Mouse (Mus musculus) midbrain, embryonic 10.5 days (tissue): ENCODE measurements around the gene Rfx3. TPM values are rescaled to one million over a fixed set of nuclear protein-coding genes. Genes with fewer than 3 reads are reported as not detected.

Experiments used
- DNase-seq: peaks from one replicate; pipeline ENCODE4 v3.0.0-alpha.2; 2017; ENCODE audit warnings: low spot score
- H3K27ac ChIP-seq: fragments of 300-500 bp; sonication (generic); replicated peaks from 2 replicates; pipeline ENCODE4 v1.5.1; 2016; ENCODE audit warnings: mild to moderate bottlenecking
- H3K27me3 ChIP-seq: fragments of 300-500 bp; sonication (generic); 2 replicates; pipeline ENCODE4 v1.6.1; 2016; ENCODE audit warnings: low read depth, mild to moderate bottlenecking; ENCODE audit not compliant: poor library complexity, severe bottlenecking
- H3K36me3 ChIP-seq: fragments of 300-500 bp; sonication (generic); 2 replicates; pipeline ENCODE4 v1.6.1; 2016; ENCODE audit warnings: mild to moderate bottlenecking, moderate library complexity
- H3K4me1 ChIP-seq: fragments of 300-500 bp; sonication (generic); 2 replicates; pipeline ENCODE4 v1.6.1; 2016
- H3K4me3 ChIP-seq: fragments of 300-500 bp; sonication (generic); 2 replicates; pipeline ENCODE4 v1.5.1; 2016; ENCODE audit warnings: mild to moderate bottlenecking, moderate library complexity
- H3K9me3 ChIP-seq: fragments of 300-500 bp; sonication (generic); replicated peaks from 2 replicates; pipeline ENCODE4 v1.6.1; 2016; ENCODE audit warnings: mild to moderate bottlenecking
- WGBS: fragments of 180-500 bp; shearing (Covaris S2); methylation state at CpG from one replicate; pipeline ENCODE4 v1.1.7; 2016; 5-methylcytosine and 5-hydroxymethylcytosine counted together
- polyA plus RNA-seq: library from polyadenylated mRNA; unstranded; fragments of >200 nt; fragmentation: Nextera tagmentation; extraction: Ambion mirVana; gene quantifications from 2 replicates; pipeline ENCODE4 v1.2.1, GENCODE M21; 2016

Gene Rfx3
- polyA plus RNA-seq, 1 experiment from 2014 or later: 25.3 TPM

- H3K4me3 ChIP-seq: no peak overlapping the region
- DNase-seq: no peak
- no peaks in the 10 kb centered on the region for H3K9me3 ChIP-seq
- H3K4me1 ChIP-seq: peaks cover 49% of the 10 kb centered on the region
- H3K27ac ChIP-seq: no peak overlapping the region
- WGBS: 93% methylated on average over 7 of the region's 7 CpGs
- H3K27me3 ChIP-seq: peaks cover 18% of the 10 kb centered on the region; the same call in 1 of the 2 replicates
- H3K36me3 ChIP-seq: no peaks in the 10 kb centered on the region
These were observed 18.2 kb downstream of the Rfx3 start for GRCm38 (mm10) chr19:27992800-27993199.

GRCm38 (mm10) chr19:27988746-27989145 lies 22.2 kb downstream of the Rfx3 start:
- Histone ChIP-seq H3K4me1 (peaks cover 61% of the 10 kb centered on the region), H3K36me3 (no peaks in the 10 kb centered on the region), H3K27me3 (peaks cover 18% of the 10 kb centered on the region; the same call in 1 of the 2 replicates), H3K27ac (no peak overlapping the region), H3K9me3 (no peaks in the 10 kb centered on the region), H3K4me3 (no peak overlapping the region)
- peak; percentile 66 for DNase-seq
- WGBS: 21% methylated on average over 3 of the region's 3 CpGs

GRCm38 (mm10) chr19:27967590-27967989 lies 43.4 kb downstream of the Rfx3 start:
- peaks cover 29% of the 10 kb centered on the region for H3K36me3 ChIP-seq
- no peak overlapping the region for H3K4me3 ChIP-seq
- 85% methylated on average over 3 of the region's 3 CpGs for WGBS
- peaks cover 7% of the 10 kb centered on the region; the same call in 1 of the 2 replicates for H3K9me3 ChIP-seq
- no peaks in the 10 kb centered on the region for H3K27me3 ChIP-seq
- H3K4me1 ChIP-seq: no peaks in the 10 kb centered on the region
- no peak for DNase-seq
- H3K27ac ChIP-seq: no peak overlapping the region

GRCm38 (mm10) chr19:27961271-27961670 lies 49.7 kb downstream of the Rfx3 start:
- no peak overlapping the region for H3K4me3 ChIP-seq
- WGBS: 87% methylated on average over 3 of the region's 3 CpGs
- DNase-seq: no peak
- H3K27me3 ChIP-seq: no peaks in the 10 kb centered on the region
- H3K36me3 ChIP-seq: peaks cover 42% of the 10 kb centered on the region
- no peaks in the 10 kb centered on the region for H3K4me1 ChIP-seq
- H3K27ac ChIP-seq: no peak overlapping the region
- H3K9me3 ChIP-seq: peaks cover 7% of the 10 kb centered on the region; the same call in 1 of the 2 replicates

GRCm38 (mm10) chr19:27935453-27935852 lies 75.5 kb downstream of the Rfx3 start:
- WGBS: 81% methylated on average over 3 of the region's 3 CpGs
- no peaks in the 10 kb centered on the region for H3K9me3 ChIP-seq
- H3K4me1 ChIP-seq: peaks cover 8% of the 10 kb centered on the region; the same call in 1 of the 2 replicates
- H3K4me3 ChIP-seq: no peak overlapping the region
- no peaks in the 10 kb centered on the region for H3K36me3 ChIP-seq
- DNase-seq: no peak
- no peaks in the 10 kb centered on the region for H3K27me3 ChIP-seq
- no peak overlapping the region for H3K27ac ChIP-seq

- no peak overlapping the region for H3K27ac ChIP-seq
- H3K27me3 ChIP-seq: no peaks in the 10 kb centered on the region
- 94% methylated on average over 2 of the region's 2 CpGs for WGBS
- no peak overlapping the region for H3K4me3 ChIP-seq
- H3K4me1 ChIP-seq: peaks cover 6% of the 10 kb centered on the region; the same call in 1 of the 2 replicates
- no peak for DNase-seq
- no peaks in the 10 kb centered on the region for H3K9me3 ChIP-seq
- H3K36me3 ChIP-seq: 0 out of 2 replicates have a peak, but pooled peaks cover 5% of the 10 kb centered on the region
These were observed 79.8 kb downstream of the Rfx3 start for GRCm38 (mm10) chr19:27931136-27931535.

GRCm38 (mm10) chr19:27926378-27926777 lies 84.6 kb downstream of the Rfx3 start:
- 88% methylated on average over 3 of the region's 3 CpGs for WGBS
- Histone ChIP-seq H3K9me3 (no peaks in the 10 kb centered on the region), H3K4me3 (no peak overlapping the region), H3K4me1 (no peaks in the 10 kb centered on the region), H3K27ac (no peak overlapping the region), H3K27me3 (no peaks in the 10 kb centered on the region), H3K36me3 (0 out of 2 replicates have a peak, but pooled peaks cover 5% of the 10 kb centered on the region)
- DNase-seq: no peak

- no peak for DNase-seq
- H3K9me3 ChIP-seq: no peaks in the 10 kb centered on the region
- WGBS: 65% methylated on average over 2 of the region's 2 CpGs
- H3K36me3 ChIP-seq: no peaks in the 10 kb centered on the region
- H3K27me3 ChIP-seq: no peaks in the 10 kb centered on the region
- no peak overlapping the region for H3K4me3 ChIP-seq
- no peaks in the 10 kb centered on the region for H3K4me1 ChIP-seq
- H3K27ac ChIP-seq: no peak overlapping the region
These were observed 91.9 kb downstream of the Rfx3 start for GRCm38 (mm10) chr19:27919040-27919439.

- 75% methylated on average over 2 of the region's 2 CpGs for WGBS
- Histone ChIP-seq H3K4me1 (no peaks in the 10 kb centered on the region), H3K36me3 (no peaks in the 10 kb centered on the region), H3K9me3 (no peaks in the 10 kb centered on the region), H3K27ac (no peak overlapping the region), H3K27me3 (no peaks in the 10 kb centered on the region), H3K4me3 (no peak overlapping the region)
- DNase-seq: no peak
These were observed 94.5 kb downstream of the Rfx3 start for GRCm38 (mm10) chr19:27916446-27916845.

GRCm38 (mm10) chr19:27906976-27907375 lies 104.0 kb downstream of the Rfx3 start:
- H3K9me3 ChIP-seq: no peaks in the 10 kb centered on the region; the same call in 1 of the 2 replicates
- H3K27ac ChIP-seq: no peak overlapping the region
- H3K4me3 ChIP-seq: no peak overlapping the region
- peaks cover 5% of the 10 kb centered on the region; the same call in 1 of the 2 replicates for H3K36me3 ChIP-seq
- H3K27me3 ChIP-seq: no peaks in the 10 kb centered on the region
- peaks cover 15% of the 10 kb centered on the region for H3K4me1 ChIP-seq
- WGBS: 76% methylated on average over 5 of the region's 5 CpGs
- no peak for DNase-seq

GRCm38 (mm10) chr19:27905976-27906375 lies 105.0 kb downstream of the Rfx3 start:
- Histone ChIP-seq H3K27me3 (no peaks in the 10 kb centered on the region), H3K36me3 (peaks cover 5% of the 10 kb centered on the region; the same call in 1 of the 2 replicates), H3K27ac (no peak overlapping the region), H3K4me3 (no peak overlapping the region), H3K9me3 (no peaks in the 10 kb centered on the region; the same call in 1 of the 2 replicates), H3K4me1 (peaks cover 19% of the 10 kb centered on the region)
- 93% methylated on average over 9 of the region's 9 CpGs for WGBS
- DNase-seq: no peak

- WGBS: 87% methylated on average over 1 of the region's 1 CpGs
- H3K36me3 ChIP-seq: peaks cover 10% of the 10 kb centered on the region
- DNase-seq: no peak
- no peaks in the 10 kb centered on the region for H3K27me3 ChIP-seq
- H3K4me1 ChIP-seq: peaks cover 19% of the 10 kb centered on the region
- H3K27ac ChIP-seq: no peak overlapping the region
- H3K9me3 ChIP-seq: no peaks in the 10 kb centered on the region; the same call in 1 of the 2 replicates
- no peak overlapping the region for H3K4me3 ChIP-seq
These were observed 105.8 kb downstream of the Rfx3 start for GRCm38 (mm10) chr19:27905172-27905571.

- Histone ChIP-seq H3K36me3 (peaks cover 11% of the 10 kb centered on the region), H3K27me3 (no peaks in the 10 kb centered on the region), H3K9me3 (no peaks in the 10 kb centered on the region; the same call in 1 of the 2 replicates), H3K27ac (no peak overlapping the region), H3K4me1 (peaks cover 19% of the 10 kb centered on the region), H3K4me3 (no peak overlapping the region)
- WGBS: 47% methylated on average over 2 of the region's 2 CpGs
- DNase-seq: no peak
These were observed 106.3 kb downstream of the Rfx3 start for GRCm38 (mm10) chr19:27904655-27905054.
